Mouse (Mus musculus) testis, adult 2 months (tissue): ENCODE data around the gene H2-DMb1. TPM values are rescaled to one million over a fixed set of nuclear protein-coding genes. Genes with fewer than 3 reads are reported as not detected.

Experiments used
- H3K27ac ChIP-seq: fragments of 200-500 bp; 2 replicates; pipeline ENCODE4 v1.5.1; 2012; ENCODE audit warnings: low read depth, low read length; ENCODE audit not compliant: control insufficient read depth, insufficient read depth
- H3K27me3 ChIP-seq: fragments of 200-500 bp; 2 replicates; pipeline ENCODE4 v1.6.1; 2012; ENCODE audit warnings: mild to moderate bottlenecking, low read length, moderate library complexity; ENCODE audit not compliant: control insufficient read depth, insufficient read depth
- H3K36me3 ChIP-seq: fragments of 200-500 bp; 2 replicates; pipeline ENCODE4 v1.6.1; 2012; ENCODE audit warnings: mild to moderate bottlenecking, low read length; ENCODE audit not compliant: control insufficient read depth, insufficient read depth
- H3K4me1 ChIP-seq: fragments of 200-500 bp; 2 replicates; pipeline ENCODE4 v1.6.1; 2012; ENCODE audit warnings: low read length; ENCODE audit not compliant: control insufficient read depth, insufficient read depth
- H3K4me3 ChIP-seq: fragments of 200-500 bp; 2 replicates; pipeline ENCODE4 v1.5.1; 2012; ENCODE audit warnings: low read depth, mild to moderate bottlenecking, low read length, moderate library complexity, mixed read lengths; ENCODE audit not compliant: control insufficient read depth
- CTCF ChIP-seq: fragments of 200-500 bp; IDR thresholded peaks from 2 replicates; pipeline ENCODE4 v1.5.1; 2012; ENCODE audit warnings: low read depth, mild to moderate bottlenecking, inconsistent platforms, low read length, moderate library complexity; ENCODE audit not compliant: control insufficient read depth, insufficient read depth, insufficient replicate concordance
- POLR2A ChIP-seq: fragments of 200-500 bp; IDR thresholded peaks from 2 replicates; pipeline ENCODE4 v1.6.1; 2012; ENCODE audit warnings: low read depth, mild to moderate bottlenecking, inconsistent platforms, low read length, moderate library complexity; ENCODE audit not compliant: control insufficient read depth
- polyA plus RNA-seq: library from polyadenylated mRNA; depleted of rRNA; stranded (reverse); fragments of >200 nt; gene quantifications from 2 replicates; pipeline ENCODE4 v1.2.3, GENCODE M21; 2012

The H2-DMb1 gene
- polyA plus RNA-seq, 1 experiment: 9.5 TPM

GRCm38 (mm10) chr17:34196941-34197894 lies 44.3 kb downstream of the H2-DMb1 start, which contains the start of gene Psmb8:
Gene Psmb8 (plus strand): TSS chr17:34197721.
- Histone ChIP-seq H3K36me3 (no peaks in the 10 kb centered on the region), H3K27me3 (peaks cover 2% of the 10 kb centered on the region; the same call in 1 of the 2 replicates), H3K4me1 (peaks cover 14% of the 10 kb centered on the region), H3K4me3 (peak within 1 kb of the TSS; percentile 67), H3K27ac (no peak within 1 kb of the TSS)
- no peak for TF ChIP-seq CTCF
- TF ChIP-seq POLR2A: no peak

GRCm38 (mm10) chr17:34197904-34198520 lies 45.1 kb downstream of the H2-DMb1 start:
- Histone ChIP-seq H3K27me3 (peaks cover 2% of the 10 kb centered on the region; the same call in 1 of the 2 replicates), H3K4me1 (peaks cover 11% of the 10 kb centered on the region), H3K27ac (no peak overlapping the region), H3K36me3 (no peaks in the 10 kb centered on the region), H3K4me3 (peak overlapping the region; percentile 67)
- no peak for TF ChIP-seq POLR2A

GRCm38 (mm10) chr17:34198521-34198912 lies 45.6 kb downstream of the H2-DMb1 start:
- H3K36me3 ChIP-seq: no peaks in the 10 kb centered on the region
- H3K27ac ChIP-seq: no peak overlapping the region
- H3K27me3 ChIP-seq: peaks cover 2% of the 10 kb centered on the region; the same call in 1 of the 2 replicates
- H3K4me3 ChIP-seq: peak overlapping the region; percentile 67
- no peak for TF ChIP-seq POLR2A
- no peak for TF ChIP-seq CTCF
- peaks cover 11% of the 10 kb centered on the region for H3K4me1 ChIP-seq

- H3K27me3 ChIP-seq: peaks cover 2% of the 10 kb centered on the region; the same call in 1 of the 2 replicates
- H3K4me1 ChIP-seq: peaks cover 11% of the 10 kb centered on the region
- TF ChIP-seq POLR2A: no peak
- TF ChIP-seq CTCF: no peak
- no peak overlapping the region for H3K4me3 ChIP-seq
- no peaks in the 10 kb centered on the region for H3K36me3 ChIP-seq
- no peak overlapping the region for H3K27ac ChIP-seq
Observed at GRCm38 (mm10) chr17:34199050-34199619, 46.3 kb downstream of the H2-DMb1 start.

- no peak for TF ChIP-seq CTCF
- no peak for TF ChIP-seq POLR2A
- Histone ChIP-seq H3K4me3 (no peak overlapping the region), H3K27ac (no peak overlapping the region), H3K4me1 (peaks cover 11% of the 10 kb centered on the region), H3K27me3 (peaks cover 2% of the 10 kb centered on the region; the same call in 1 of the 2 replicates), H3K36me3 (no peaks in the 10 kb centered on the region)
Observed at GRCm38 (mm10) chr17:34200047-34200446, 47.2 kb downstream of the H2-DMb1 start.

GRCm38 (mm10) chr17:34200772-34201505 lies 48.1 kb downstream of the H2-DMb1 start:
- Histone ChIP-seq H3K4me3 (no peak overlapping the region), H3K4me1 (peaks cover 11% of the 10 kb centered on the region), H3K36me3 (no peaks in the 10 kb centered on the region), H3K27ac (no peak overlapping the region), H3K27me3 (peaks cover 2% of the 10 kb centered on the region; the same call in 1 of the 2 replicates)
- no peak for TF ChIP-seq POLR2A
- no peak for TF ChIP-seq CTCF
